Mouse (Mus musculus): ENCODE data around the gene Btbd3. TPM values are rescaled to one million over a fixed set of nuclear protein-coding genes. Genes with fewer than 3 reads are reported as not detected.

Gene Btbd3
- 4.4 and 5.6 TPM in 2 replicates for polyA plus RNA-seq (2012; ENCODE audit: insufficient read depth, insufficient read length, missing spikeins)

DNA sequence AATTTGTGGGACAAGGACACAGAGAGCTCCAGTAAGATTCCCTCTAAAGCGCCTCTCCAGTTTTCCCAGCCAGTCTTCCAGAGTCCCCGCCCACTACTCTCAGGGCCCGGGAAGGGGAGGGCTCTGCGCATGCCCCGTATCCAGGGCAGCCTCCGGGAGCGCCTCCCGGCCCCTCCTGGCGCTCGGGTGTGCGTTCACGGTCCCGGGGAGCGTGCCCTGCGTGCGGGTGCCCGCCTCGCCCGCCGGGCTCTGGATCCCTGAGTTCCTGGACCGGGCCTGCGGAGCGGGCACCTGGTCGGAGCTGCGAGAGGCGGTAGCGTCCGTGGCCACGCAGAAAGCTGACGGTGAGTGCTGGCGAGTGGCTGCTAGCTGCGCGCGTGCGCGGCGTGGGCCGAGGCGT, at the start of gene Btbd3:
TSS of gene Btbd3 (plus strand) at position 155 of the 400 bp plus-strand sequence.
- TF ChIP-seq CTCF (IDR thresholded peaks at IDR 0.05; ENCODE audit: low read depth, low read length) (no peak), POLR2A (IDR thresholded peaks at IDR 0.05; ENCODE audit: borderline replicate concordance, low read depth, low read length) (no peak; the same call in 1 of the 2 replicates)
- 0 out of 2 replicates have a peak within 1 kb of the TSS, but pooled peaks have one; percentile 33 for H3K27ac ChIP-seq (ENCODE audit: insufficient read depth, low read depth, low read length)
- peaks cover 6% of the 10 kb centered on the region; the same call in 1 of the 2 replicates for H3K4me1 ChIP-seq (ENCODE audit: control insufficient read depth, insufficient read depth, low read length)
- H3K4me3 ChIP-seq (ENCODE audit: insufficient read depth, low read length) = peak within 1 kb of the TSS; percentile 100

DNA sequence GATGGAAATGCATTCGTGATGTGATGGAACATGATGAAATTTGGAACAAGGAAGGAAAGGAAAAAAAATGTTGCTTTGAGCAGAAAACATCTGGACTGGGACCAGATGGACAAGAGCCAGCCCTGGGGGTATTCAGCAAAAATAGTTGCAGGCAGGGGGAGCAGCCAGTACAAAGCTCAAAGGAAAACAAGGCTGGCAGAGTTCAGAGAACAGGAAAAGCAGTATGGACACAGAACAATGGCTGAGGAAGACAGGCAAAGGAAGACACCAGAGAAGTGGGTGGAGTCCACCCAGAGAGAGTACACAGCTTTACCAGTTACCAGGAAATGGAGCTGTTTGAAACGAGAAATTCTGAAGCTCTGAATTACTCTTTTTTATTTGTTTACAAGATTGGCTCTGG, 40.8 kb upstream of the Btbd3 start:
- Histone ChIP-seq H3K4me3 (ENCODE audit: insufficient read depth, low read length) (no peak overlapping the region), H3K4me1 (ENCODE audit: control insufficient read depth, insufficient read depth, low read length) (no peaks in the 10 kb centered on the region), H3K27ac (ENCODE audit: insufficient read depth, low read depth, low read length) (no peak overlapping the region)
- no peak for TF ChIP-seq POLR2A (IDR thresholded peaks at IDR 0.05; ENCODE audit: borderline replicate concordance, low read depth, low read length)
- TF ChIP-seq CTCF (IDR thresholded peaks at IDR 0.05; ENCODE audit: low read depth, low read length) = no peak

DNA sequence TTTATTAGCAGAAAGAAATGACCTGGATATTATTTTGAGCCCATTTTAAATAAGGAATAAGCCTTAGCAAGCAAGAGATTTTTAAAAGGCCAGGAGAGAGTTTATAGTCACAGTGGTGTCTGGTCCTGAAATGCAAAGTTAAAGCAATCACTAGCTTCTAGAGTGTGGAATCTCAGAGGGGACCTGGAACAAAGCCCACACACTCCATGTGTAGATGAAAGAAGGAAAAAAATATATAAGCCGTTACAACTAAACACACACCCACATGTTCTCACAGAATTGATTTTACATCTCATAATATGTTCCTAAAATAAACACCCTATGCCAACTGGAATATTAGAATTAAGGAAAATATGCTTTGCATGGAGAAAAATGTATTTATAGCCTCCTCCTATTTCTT, 36.1 kb upstream of the Btbd3 start:
- Histone ChIP-seq H3K4me1 (ENCODE audit: control insufficient read depth, insufficient read depth, low read length) (no peaks in the 10 kb centered on the region), H3K4me3 (ENCODE audit: insufficient read depth, low read length) (no peak overlapping the region), H3K27ac (ENCODE audit: insufficient read depth, low read depth, low read length) (no peak overlapping the region)
- no peak for TF ChIP-seq CTCF (IDR thresholded peaks at IDR 0.05; ENCODE audit: low read depth, low read length)
- no peak for TF ChIP-seq POLR2A (IDR thresholded peaks at IDR 0.05; ENCODE audit: borderline replicate concordance, low read depth, low read length)

DNA sequence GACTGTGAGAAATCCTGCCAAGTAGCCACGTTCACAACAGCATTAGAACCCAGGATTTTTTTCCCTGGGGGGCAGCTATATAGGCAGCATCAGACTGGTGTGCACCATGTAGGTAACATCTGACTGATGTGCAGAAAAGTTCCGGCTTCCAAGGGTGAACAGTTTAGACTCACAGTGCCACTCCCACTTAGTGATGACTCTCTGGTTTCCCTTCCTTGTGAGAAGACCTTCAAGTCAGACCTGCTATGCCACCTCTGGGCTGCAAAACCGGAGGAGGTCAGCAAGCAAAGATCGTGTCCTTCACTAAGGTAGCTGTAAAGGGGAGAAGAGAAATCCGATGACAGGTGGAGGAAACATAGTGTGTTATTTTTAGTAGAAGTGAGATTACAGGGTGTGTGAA, 24.1 kb upstream of the Btbd3 start:
- no peak overlapping the region for H3K27ac ChIP-seq (ENCODE audit: insufficient read depth, low read depth, low read length)
- TF ChIP-seq POLR2A (IDR thresholded peaks at IDR 0.05; ENCODE audit: borderline replicate concordance, low read depth, low read length) = no peak
- no peak for TF ChIP-seq CTCF (IDR thresholded peaks at IDR 0.05; ENCODE audit: low read depth, low read length)
- H3K4me3 ChIP-seq (ENCODE audit: insufficient read depth, low read length) = no peak overlapping the region

DNA sequence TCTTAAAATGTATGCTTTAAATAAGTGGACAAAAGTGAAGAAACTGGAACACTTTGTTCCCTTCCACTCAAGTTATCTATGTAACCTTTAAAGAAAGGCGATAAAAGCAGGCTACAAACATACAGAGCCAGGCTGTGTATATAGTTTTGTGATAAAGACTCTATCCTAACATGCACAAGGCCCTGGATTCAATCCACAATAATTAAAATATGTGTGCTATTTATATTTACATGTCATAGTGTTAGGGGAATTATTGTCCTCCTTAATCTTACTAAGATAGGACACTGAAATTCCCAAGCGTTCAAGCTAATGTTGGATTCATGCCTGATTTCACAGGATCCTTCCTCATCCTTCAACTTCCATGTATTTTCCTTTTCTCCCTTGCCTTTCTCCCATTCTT, 20.2 kb upstream of the Btbd3 start:
- no peaks in the 10 kb centered on the region for H3K4me1 ChIP-seq (ENCODE audit: control insufficient read depth, insufficient read depth, low read length)
- TF ChIP-seq POLR2A (IDR thresholded peaks at IDR 0.05; ENCODE audit: borderline replicate concordance, low read depth, low read length) (no peak), CTCF (IDR thresholded peaks at IDR 0.05; ENCODE audit: low read depth, low read length) (no peak)
- no peak overlapping the region for H3K4me3 ChIP-seq (ENCODE audit: insufficient read depth, low read length)
- no peak overlapping the region for H3K27ac ChIP-seq (ENCODE audit: insufficient read depth, low read depth, low read length)

More for the DNA sequence above, 24.1 kb upstream of the Btbd3 start:
- no peaks in the 10 kb centered on the region for H3K4me1 ChIP-seq (ENCODE audit: control insufficient read depth, insufficient read depth, low read length)

DNA sequence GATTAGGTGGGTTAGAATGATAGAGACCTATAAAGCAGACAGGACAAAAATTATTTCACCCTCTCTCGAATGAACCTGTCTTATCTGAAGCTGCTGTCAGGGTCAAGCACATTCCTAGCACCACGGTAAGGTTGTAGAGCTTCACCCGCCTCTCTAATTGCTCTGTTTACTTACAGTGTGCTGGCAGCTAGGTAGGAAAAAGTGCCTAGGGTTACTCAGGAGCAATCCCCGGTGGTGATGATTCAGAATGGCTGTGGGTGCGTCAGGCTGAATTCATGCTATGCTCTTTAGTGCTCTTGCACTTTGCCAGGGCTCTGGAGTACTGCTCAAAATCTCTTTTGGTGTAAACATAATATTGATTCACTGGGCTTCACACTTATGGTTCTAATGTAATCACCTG, 13.9 kb upstream of the Btbd3 start:
- TF ChIP-seq CTCF (IDR thresholded peaks at IDR 0.05; ENCODE audit: low read depth, low read length) = no peak
- TF ChIP-seq POLR2A (IDR thresholded peaks at IDR 0.05; ENCODE audit: borderline replicate concordance, low read depth, low read length) = no peak
- Histone ChIP-seq H3K4me3 (ENCODE audit: insufficient read depth, low read length) (no peak overlapping the region), H3K4me1 (ENCODE audit: control insufficient read depth, insufficient read depth, low read length) (peaks cover 5% of the 10 kb centered on the region), H3K27ac (ENCODE audit: insufficient read depth, low read depth, low read length) (no peak overlapping the region)

DNA sequence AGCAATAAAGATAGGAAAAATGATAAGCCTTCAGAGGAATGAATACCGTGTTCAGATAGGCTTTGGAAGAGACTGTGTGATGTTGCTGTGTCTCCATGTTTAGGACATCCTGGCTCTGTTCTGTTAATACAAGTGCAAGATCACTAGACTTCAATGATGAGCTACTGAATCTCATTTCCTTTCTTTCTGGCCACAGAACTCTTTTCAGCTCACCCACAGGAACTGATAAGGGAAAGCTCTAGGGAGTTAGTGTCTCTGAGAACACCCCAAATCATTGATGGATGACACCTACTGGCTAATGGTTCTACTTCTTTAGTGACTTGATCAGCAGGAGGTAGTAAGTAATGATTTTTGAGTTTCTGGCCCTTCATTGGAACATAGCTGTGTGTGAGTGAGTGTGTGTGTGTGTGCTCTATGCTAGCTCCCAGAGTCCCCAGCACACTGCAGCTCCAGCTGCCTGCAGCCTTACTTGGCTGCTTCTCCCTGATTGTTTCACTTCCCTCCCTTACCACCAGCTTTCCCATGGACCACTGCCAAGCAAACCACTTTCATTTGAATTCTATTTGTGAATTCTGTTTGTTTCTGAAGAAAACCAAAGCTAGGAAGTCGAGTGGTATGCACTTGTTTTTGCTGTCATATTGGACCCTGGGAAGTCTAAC, 10.6 kb upstream of the Btbd3 start:
- H3K4me1 ChIP-seq (ENCODE audit: control insufficient read depth, insufficient read depth, low read length) = peaks cover 5% of the 10 kb centered on the region
- no peak overlapping the region for H3K27ac ChIP-seq (ENCODE audit: insufficient read depth, low read depth, low read length)
- no peak for TF ChIP-seq POLR2A (IDR thresholded peaks at IDR 0.05; ENCODE audit: borderline replicate concordance, low read depth, low read length)
- TF ChIP-seq CTCF (IDR thresholded peaks at IDR 0.05; ENCODE audit: low read depth, low read length) = no peak
- peak overlapping the region; percentile 12; the same call in 1 of the 2 replicates for H3K4me3 ChIP-seq (ENCODE audit: insufficient read depth, low read length)

DNA sequence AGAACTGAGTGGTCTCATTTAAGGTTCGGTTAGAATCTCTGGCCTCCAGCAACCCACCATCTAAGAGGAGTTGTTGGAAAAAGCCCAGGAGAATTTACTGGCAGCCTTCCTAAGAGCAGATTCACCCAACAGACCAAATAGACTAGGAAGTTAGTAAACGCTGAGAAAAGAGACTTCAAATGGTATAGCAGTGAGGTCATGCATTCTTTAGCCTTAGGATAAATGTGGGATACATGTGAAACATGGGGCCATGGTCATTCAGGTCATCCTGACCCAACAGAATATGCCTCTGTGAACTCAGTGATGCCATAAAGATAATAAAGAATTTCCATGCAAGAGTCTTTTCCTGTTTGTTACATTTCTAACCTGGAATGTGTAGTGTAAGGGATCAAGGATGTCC, 8.4 kb upstream of the Btbd3 start:
- TF ChIP-seq POLR2A (IDR thresholded peaks at IDR 0.05; ENCODE audit: borderline replicate concordance, low read depth, low read length) = no peak
- H3K4me3 ChIP-seq (ENCODE audit: insufficient read depth, low read length) = no peak overlapping the region
- H3K4me1 ChIP-seq (ENCODE audit: control insufficient read depth, insufficient read depth, low read length) = peaks cover 5% of the 10 kb centered on the region
- H3K27ac ChIP-seq (ENCODE audit: insufficient read depth, low read depth, low read length) = no peak overlapping the region

DNA sequence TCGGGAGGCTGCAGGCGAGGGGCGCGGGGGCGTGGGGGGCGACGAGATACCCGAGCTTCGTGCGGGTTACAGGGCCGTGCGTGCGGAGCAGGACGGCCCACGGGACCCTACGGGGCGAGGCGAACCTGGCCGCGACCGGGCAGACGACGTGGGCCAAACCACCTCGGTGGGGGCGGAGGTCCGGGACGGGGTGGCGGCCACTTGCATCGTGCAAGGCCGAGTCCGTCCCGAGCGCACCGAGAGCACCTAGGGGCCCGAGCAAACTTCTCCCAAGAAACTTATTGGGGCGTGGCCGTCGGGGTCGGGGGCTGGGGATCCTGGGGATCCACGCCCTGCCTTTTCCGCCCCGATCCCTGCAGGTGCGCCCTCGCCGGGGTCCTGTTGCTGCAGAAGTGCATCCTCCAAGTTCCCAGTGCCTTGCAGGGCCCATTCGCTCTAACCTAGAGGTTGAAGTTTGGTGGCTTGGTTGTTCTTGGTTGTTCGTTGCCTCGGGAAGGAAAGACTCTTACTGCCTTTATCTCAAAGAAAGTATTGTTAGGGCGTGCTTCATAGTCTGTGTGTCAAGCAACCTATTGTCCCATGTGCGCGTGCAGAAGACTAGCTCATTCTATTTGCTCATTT, 596 bp downstream of the Btbd3 start:
- Histone ChIP-seq H3K27ac (ENCODE audit: insufficient read depth, low read depth, low read length) (no peak overlapping the region), H3K4me3 (ENCODE audit: insufficient read depth, low read length) (peak overlapping the region; percentile 100), H3K4me1 (ENCODE audit: control insufficient read depth, insufficient read depth, low read length) (peaks cover 6% of the 10 kb centered on the region; the same call in 1 of the 2 replicates)
- TF ChIP-seq CTCF (IDR thresholded peaks at IDR 0.05; ENCODE audit: low read depth, low read length) (no peak), POLR2A (IDR thresholded peaks at IDR 0.05; ENCODE audit: borderline replicate concordance, low read depth, low read length) (no peak)

DNA sequence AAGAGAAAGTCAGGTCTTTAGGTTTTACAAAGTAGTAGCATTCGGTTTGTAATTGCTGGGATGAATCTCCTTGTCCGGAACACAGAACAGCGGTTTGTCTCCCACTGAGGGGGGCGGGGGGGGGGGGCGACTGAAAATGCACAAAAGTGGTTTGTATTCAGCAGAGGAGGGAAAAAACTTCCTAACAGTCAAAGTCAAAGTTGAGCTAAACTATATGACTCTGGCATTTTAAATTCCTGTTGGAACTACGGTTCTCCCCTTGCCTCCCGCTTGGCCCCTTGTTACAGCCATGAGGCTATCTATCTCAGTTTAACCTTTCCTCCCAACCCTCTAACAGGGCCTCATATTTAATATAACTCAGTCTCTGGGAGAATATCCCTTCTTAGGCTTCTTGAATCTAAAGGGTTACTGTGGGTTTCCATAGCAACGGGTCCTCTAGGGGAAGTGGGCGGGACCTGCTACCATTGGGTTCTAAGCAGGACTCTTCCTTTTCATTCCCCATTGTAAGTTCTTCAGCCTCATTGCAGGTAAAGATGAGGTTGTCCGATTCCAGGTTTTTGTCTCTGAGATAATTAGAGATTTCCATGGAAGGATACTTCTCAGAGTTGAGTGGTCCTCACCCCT, 1.4 kb downstream of the Btbd3 start:
- H3K4me1 ChIP-seq (ENCODE audit: control insufficient read depth, insufficient read depth, low read length) = peaks cover 6% of the 10 kb centered on the region; the same call in 1 of the 2 replicates
- no peak overlapping the region for H3K27ac ChIP-seq (ENCODE audit: insufficient read depth, low read depth, low read length)
- no peak for TF ChIP-seq POLR2A (IDR thresholded peaks at IDR 0.05; ENCODE audit: borderline replicate concordance, low read depth, low read length)
- TF ChIP-seq CTCF (IDR thresholded peaks at IDR 0.05; ENCODE audit: low read depth, low read length) = no peak
- H3K4me3 ChIP-seq (ENCODE audit: insufficient read depth, low read length) = peak overlapping the region; percentile 100

All from bone marrow macrophage, adult 2 months (primary cell).